Mouse (Mus musculus) macrophage (primary cell): Measurements from ENCODE around the gene Abcg2. TPM values are rescaled to one million over a fixed set of nuclear protein-coding genes. Genes with fewer than 3 reads are reported as not detected.

Experiments used
- H3K27ac ChIP-seq: fragments of 350-480 bp; formaldehyde crosslinking; 2 replicates; pipeline ENCODE4 v1.9.0; 2021
- H3K36me3 ChIP-seq: fragments of 350-480 bp; formaldehyde crosslinking; 2 replicates; pipeline ENCODE4 v1.9.0; 2021; ENCODE audit errors: inconsistent target
- H3K4me3 ChIP-seq: fragments of 350-480 bp; formaldehyde crosslinking; 2 replicates; pipeline ENCODE4 v1.9.0; 2021; ENCODE audit errors: inconsistent target
- H3K79me2 ChIP-seq: fragments of 350-480 bp; formaldehyde crosslinking; 2 replicates; pipeline ENCODE4 v1.9.0; 2021; ENCODE audit errors: inconsistent target
- WGBS: methylation state at CpG from one replicate; pipeline ENCODE4 v1.1.7; 2026; ENCODE audit warnings: inconsistent platforms; ENCODE audit not compliant: missing documents; 5-methylcytosine and 5-hydroxymethylcytosine counted together
- polyA plus RNA-seq: library from polyadenylated mRNA; stranded (reverse); fragments of 250-400 nt; gene quantifications from 3 replicates; pipeline ENCODE4 v1.2.4, GENCODE M21; 2018; ENCODE audit warnings: inconsistent platforms

Gene Abcg2
- polyA plus RNA-seq, 1 experiment from 2014 or later = 4.1 TPM

GRCm38 (mm10) chr6:58651038-58651437, 66.7 kb downstream of the Abcg2 start:
- Histone ChIP-seq H3K27ac (no peak overlapping the region), H3K36me3 (no peaks in the 10 kb centered on the region)
- WGBS = 73% methylated on average over 1 of the region's 1 CpGs

DNA sequence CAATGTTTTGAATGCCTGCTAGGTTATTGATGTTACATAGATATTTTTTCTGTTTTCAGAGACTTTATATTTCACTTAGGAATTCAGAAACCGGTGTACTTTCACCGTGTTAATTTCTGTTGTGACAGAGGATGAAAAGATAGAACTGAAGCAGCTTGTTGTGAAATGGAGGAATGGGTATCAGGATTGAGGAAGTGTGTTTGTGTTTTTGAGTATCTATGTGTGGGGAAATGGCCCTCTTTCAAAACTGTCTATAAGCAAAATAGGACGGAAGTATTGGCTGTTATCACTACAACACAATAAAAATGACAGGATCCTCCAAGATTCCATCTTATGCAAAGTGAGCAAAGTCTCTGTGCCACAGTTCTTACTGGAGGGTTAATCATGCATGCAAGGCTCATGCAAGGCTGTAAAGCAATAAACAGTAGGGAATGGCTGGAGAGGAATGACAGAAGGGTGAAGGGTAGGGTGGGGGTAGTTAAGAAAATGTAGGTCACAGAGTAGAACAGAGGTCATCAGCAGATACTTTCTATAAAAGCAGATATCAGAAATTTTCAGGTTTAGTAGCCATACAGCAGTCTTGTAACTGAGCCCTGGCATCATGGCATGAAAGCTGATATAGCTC, 76.7 kb downstream of the Abcg2 start:
- Histone ChIP-seq H3K79me2 (no peaks in the 10 kb centered on the region), H3K27ac (no peak overlapping the region), H3K4me3 (no peak overlapping the region), H3K36me3 (no peaks in the 10 kb centered on the region)
- WGBS = 49% methylated on average over 3 of the region's 3 CpGs

More at GRCm38 (mm10) chr6:58651038-58651437, 66.7 kb downstream of the Abcg2 start:
- H3K79me2 ChIP-seq = no peaks in the 10 kb centered on the region
- no peak overlapping the region for H3K4me3 ChIP-seq

DNA sequence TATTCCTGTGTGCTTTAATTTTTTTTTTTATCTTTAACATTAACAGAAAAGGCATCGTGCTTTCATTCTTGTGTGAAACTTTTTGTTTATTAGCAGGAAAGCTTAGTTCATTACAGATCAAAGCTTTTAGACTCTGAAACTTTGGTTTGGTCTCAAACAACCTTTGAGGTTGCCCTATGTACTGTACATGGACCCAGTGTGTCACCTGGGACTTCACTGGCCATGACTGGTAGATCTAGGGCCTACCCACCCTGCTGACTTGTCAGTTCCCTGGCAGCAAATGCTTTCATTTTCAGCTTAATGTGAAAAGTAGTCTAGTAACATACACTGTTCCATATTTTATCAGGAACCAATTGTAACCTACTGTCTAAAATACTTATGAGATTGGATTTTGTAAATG, 93.5 kb downstream of the Abcg2 start:
- Histone ChIP-seq H3K36me3 (no peaks in the 10 kb centered on the region), H3K4me3 (no peak overlapping the region), H3K79me2 (no peaks in the 10 kb centered on the region), H3K27ac (no peak overlapping the region)
- no CpG with 5 or more reads among the region's 1 CpGs for WGBS

DNA sequence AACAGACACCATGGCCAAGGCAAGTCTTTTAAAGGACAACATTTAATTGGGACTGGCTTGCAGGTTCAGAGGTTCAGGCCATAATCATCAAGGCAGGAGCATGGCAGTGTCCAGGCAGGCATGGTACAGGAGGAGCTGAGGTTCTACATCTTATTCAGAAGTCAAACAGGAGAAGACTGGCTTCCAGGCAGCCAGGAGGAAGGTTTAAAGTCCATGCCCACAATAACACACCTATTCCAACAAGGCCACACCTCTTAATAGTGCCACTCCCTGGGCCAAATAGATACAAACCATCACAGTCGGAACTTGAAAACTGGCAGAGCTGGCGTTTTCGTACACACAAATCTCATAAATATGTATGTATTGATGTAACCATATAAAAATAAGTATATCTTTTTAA, 94.2 kb downstream of the Abcg2 start:
- 95% methylated on average over 3 of the region's 3 CpGs for WGBS
- Histone ChIP-seq H3K4me3 (no peak overlapping the region), H3K27ac (no peak overlapping the region), H3K36me3 (no peaks in the 10 kb centered on the region), H3K79me2 (no peaks in the 10 kb centered on the region)

- no peaks in the 10 kb centered on the region for H3K36me3 ChIP-seq
- no peaks in the 10 kb centered on the region for H3K79me2 ChIP-seq
- no peak overlapping the region for H3K27ac ChIP-seq
- no peak overlapping the region for H3K4me3 ChIP-seq
- WGBS = 90% methylated on average over 2 of the region's 2 CpGs
These were observed 107.3 kb downstream of the Abcg2 start for GRCm38 (mm10) chr6:58691584-58691983.

DNA sequence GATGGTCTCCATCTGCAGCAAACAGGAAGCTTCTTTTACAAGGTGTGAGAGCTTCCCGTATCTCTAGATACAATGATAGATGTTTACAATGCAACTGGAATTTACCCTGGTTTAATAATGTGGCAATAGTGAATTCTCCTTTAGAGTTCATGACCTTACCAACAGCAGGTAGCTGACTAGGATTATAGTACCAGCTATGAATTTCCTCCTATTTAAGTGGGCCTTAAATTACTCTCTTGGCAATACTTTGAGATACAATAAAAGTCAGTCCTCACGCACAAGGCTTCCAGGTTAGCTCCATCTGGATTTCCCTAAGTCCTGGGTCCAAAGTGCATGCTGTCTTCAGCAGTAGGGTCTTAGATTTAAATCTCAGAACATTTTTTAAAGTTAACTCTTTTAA, 109.9 kb downstream of the Abcg2 start:
- H3K79me2 ChIP-seq = no peaks in the 10 kb centered on the region
- H3K36me3 ChIP-seq = no peaks in the 10 kb centered on the region
- no peak overlapping the region for H3K27ac ChIP-seq
- 95% methylated on average over 2 of the region's 2 CpGs for WGBS
- no peak overlapping the region for H3K4me3 ChIP-seq

- Histone ChIP-seq H3K79me2 (no peaks in the 10 kb centered on the region), H3K4me3 (no peak overlapping the region), H3K27ac (no peak overlapping the region), H3K36me3 (no peaks in the 10 kb centered on the region)
- 75% methylated on average over 1 of the region's 1 CpGs for WGBS
These were observed 110.4 kb downstream of the Abcg2 start for GRCm38 (mm10) chr6:58694765-58695164.

DNA sequence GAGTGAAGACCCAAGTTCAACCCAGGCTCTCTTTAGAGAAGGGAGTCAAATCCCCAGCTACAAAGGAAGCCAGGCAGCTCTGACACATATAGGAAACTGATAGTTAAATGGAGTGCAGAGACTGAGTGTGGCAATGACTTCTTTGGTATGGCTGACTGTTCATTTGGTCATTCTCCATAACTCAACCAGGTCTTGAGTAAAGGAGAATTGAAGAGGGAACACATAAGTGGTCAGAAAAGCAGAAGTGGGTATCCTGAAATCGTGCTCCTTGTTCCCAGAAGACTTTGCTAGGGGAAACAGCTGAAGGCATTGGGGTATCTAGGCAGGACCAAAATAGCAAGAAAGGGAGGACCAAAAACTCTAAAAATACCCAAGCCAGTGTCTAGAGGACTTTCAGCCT, 126.0 kb downstream of the Abcg2 start:
- Histone ChIP-seq H3K36me3 (no peaks in the 10 kb centered on the region), H3K27ac (no peak overlapping the region), H3K79me2 (no peaks in the 10 kb centered on the region), H3K4me3 (no peak overlapping the region)
- 0% methylated on average over 1 of the region's 1 CpGs for WGBS

DNA sequence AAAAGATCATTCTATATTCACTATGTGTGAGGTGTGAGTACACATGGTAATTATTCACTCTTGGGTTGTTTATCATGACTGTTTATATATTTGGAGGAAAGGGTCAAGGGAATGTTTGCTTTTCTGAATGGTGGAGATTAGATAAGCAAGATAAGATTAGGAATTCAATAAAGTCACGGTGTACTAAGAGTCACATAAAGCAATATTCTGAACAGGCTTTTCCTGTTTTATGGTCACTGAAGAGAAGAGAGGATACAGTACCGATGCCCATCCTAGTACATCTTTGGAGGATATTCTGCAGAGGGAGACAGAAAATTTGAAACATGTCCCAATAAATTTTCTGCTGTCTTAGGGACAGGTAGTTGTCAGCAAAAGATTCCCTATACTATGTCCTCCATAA, 127.6 kb downstream of the Abcg2 start:
- Histone ChIP-seq H3K79me2 (no peaks in the 10 kb centered on the region), H3K27ac (no peak overlapping the region)

GRCm38 (mm10) chr6:58733851-58734250, 149.5 kb downstream of the Abcg2 start:
- H3K4me3 ChIP-seq = no peak overlapping the region
- WGBS = 94% methylated on average over 2 of the region's 2 CpGs
- H3K27ac ChIP-seq = no peak overlapping the region
- H3K79me2 ChIP-seq = no peaks in the 10 kb centered on the region
- H3K36me3 ChIP-seq = no peaks in the 10 kb centered on the region

More for the DNA sequence above, 127.6 kb downstream of the Abcg2 start:
- Histone ChIP-seq H3K4me3 (no peak overlapping the region), H3K36me3 (no peaks in the 10 kb centered on the region)
- WGBS = 93% methylated on average over 2 of the region's 2 CpGs

DNA sequence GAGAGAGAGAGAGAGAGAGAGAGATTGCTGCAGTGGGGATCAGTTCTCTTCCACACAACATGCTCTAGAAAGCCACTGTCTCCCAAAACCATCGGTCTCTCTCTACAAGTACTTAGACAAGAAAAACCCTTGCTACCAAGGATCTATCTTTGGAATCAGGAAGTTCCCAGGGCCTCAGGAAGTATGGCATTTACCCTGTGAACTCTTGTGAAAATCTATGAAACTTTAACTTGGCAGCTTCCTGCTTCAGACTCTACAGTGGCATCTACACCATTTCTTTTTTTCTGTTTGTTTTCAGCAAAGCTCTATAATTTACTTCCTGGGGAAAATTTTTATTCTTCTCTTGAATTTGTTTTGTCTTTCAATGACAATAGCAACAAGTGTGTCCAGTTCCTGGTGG, 150.8 kb downstream of the Abcg2 start:
- Histone ChIP-seq H3K36me3 (no peaks in the 10 kb centered on the region), H3K79me2 (no peaks in the 10 kb centered on the region), H3K27ac (no peak overlapping the region), H3K4me3 (no peak overlapping the region)
- 0% methylated on average over 1 of the region's 1 CpGs for WGBS

Other genes with a start within 250 kb of the Abcg2 start
- gene Vmn1r30, start 141.1 kb upstream of the Abcg2 start, polyA plus RNA-seq = not detected in 3 replicates
- not detected in 3 replicates for gene Vmn1r31, start 109.2 kb upstream of the Abcg2 start, polyA plus RNA-seq
- gene Herc3, start 246.9 kb downstream of the Abcg2 start, polyA plus RNA-seq = 3.5 to 11.4 TPM (median 4.1 TPM) in 3 replicates